Mouse (Mus musculus) ES-Bruce4 (cell line): Measurements from ENCODE around the gene Hist1h4a.

ENCODE experiments used
- CTCF ChIP-seq: IDR thresholded peaks from one replicate; pipeline ENCODE4 v1.8.1; 2011; ENCODE audit warnings: low read depth, low read length
- EP300 ChIP-seq: IDR thresholded peaks from 2 replicates; pipeline ENCODE4 v1.6.1; 2011; ENCODE audit warnings: low read depth, low read length; ENCODE audit not compliant: insufficient read depth
- POLR2A ChIP-seq: IDR thresholded peaks from one replicate; pipeline ENCODE4 v1.8.1; 2011; ENCODE audit warnings: low read length; ENCODE audit not compliant: insufficient read depth

DNA sequence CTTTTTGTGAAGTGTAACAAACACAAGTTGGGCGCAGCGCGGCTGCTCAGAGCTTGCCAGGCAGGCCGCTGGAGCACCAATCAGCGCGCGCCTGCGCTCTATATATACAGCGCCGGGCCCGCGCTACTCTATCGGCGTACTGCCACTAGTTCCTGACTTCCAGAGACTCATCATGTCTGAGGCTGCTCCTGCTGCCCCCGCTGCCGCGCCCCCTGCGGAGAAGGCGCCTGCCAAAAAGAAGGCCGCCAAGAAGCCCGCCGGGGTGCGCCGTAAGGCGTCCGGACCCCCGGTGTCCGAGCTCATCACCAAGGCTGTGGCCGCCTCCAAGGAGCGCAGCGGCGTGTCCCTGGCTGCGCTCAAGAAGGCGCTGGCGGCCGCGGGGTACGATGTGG, 22.4 kb downstream of the Hist1h4a start, which contains the start of gene Hist1h1c:
- TF ChIP-seq POLR2A (peak; percentile 98), EP300 (no peak), CTCF (no peak)
